ENCODE assay signal across 8 mouse cellular contexts in the genomic region with DNA sequence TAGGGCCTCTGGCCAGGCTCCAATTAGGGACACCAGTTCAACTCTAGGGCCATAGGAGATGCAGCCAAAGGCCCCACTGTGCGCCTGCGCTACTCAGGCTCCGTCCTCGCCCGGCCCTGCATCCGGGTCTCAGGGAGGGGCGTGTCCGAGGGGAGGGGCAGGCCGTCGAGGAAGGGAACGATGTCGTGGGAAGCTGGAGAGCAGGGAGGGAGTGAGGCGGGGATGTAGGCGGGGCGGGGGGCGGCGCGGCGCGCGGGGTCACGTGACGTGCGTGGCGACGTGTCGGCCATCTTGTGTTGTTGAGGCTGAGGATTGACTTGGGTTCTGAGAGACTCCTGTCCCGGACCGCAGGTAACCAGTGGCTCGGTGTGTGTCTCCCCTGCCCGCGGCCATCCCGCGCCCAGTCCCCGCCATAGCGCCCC. TPM values are rescaled to one million over a fixed set of nuclear protein-coding genes. Genes with fewer than 3 reads are reported as not detected.
DNase-seq lines count a peak whose midpoint lies in the region; ATAC-seq lines count a peak whose summit lies in the region.

A gene (plus strand): TSS at position 257 of the 422 bp plus-strand sequence.

- 0 out of 2 replicates have a peak, but pooled peaks cover 5% of the 10 kb centered on the region for H3K36me3 ChIP-seq in heart, embryonic 14.5 days (ENCODE audit: control insufficient read depth, insufficient read depth, low read length)
- H3K36me3 ChIP-seq in liver, embryonic 13.5 days = peaks cover 4% of the 10 kb centered on the region
- no peaks in the 10 kb centered on the region; the same call in 1 of the 2 replicates for H3K36me3 ChIP-seq in stomach, embryonic 16.5 days (ENCODE audit: control insufficient read depth, insufficient read depth, low read length)

- H3K4me3 ChIP-seq in heart, embryonic 14.5 days (ENCODE audit: control insufficient read depth in 1 of 2, insufficient read depth in 1 of 2, low read depth in 1 of 2, low read length in 2 of 2) = peak within 1 kb of the TSS; percentile 100
- H3K4me3 ChIP-seq in liver, embryonic 13.5 days (replicated peaks) = peak within 1 kb of the TSS; percentile 97
- peak within 1 kb of the TSS; percentile 98 for H3K4me3 ChIP-seq in stomach, embryonic 16.5 days (replicated peaks; ENCODE audit: low read length)

- H3K27me3 ChIP-seq in heart, embryonic 14.5 days (ENCODE audit: control insufficient read depth, insufficient read depth, low read length) = no peaks in the 10 kb centered on the region
- no peaks in the 10 kb centered on the region for H3K27me3 ChIP-seq in liver, embryonic 13.5 days
- no peaks in the 10 kb centered on the region for H3K27me3 ChIP-seq in stomach, embryonic 16.5 days (ENCODE audit: control insufficient read depth, insufficient read depth, low read length)

- H3K9ac ChIP-seq in heart, embryonic 14.5 days (ENCODE audit: low read length) = peak within 1 kb of the TSS; percentile 98
- H3K9ac ChIP-seq in liver, embryonic 13.5 days = peak within 1 kb of the TSS; percentile 97
- peak within 1 kb of the TSS; percentile 99 for H3K9ac ChIP-seq in stomach, embryonic 16.5 days (ENCODE audit: low read length)

- peak within 1 kb of the TSS; percentile 86 for H3K4me2 ChIP-seq in heart, embryonic 14.5 days (ENCODE audit: low read length)
- peak within 1 kb of the TSS; percentile 73 for H3K4me2 ChIP-seq in liver, embryonic 13.5 days
- H3K4me2 ChIP-seq in stomach, embryonic 16.5 days (ENCODE audit: low read depth, low read length) = peak within 1 kb of the TSS; percentile 56

- WGBS in heart, embryonic 14.5 days = under 1% methylated on average over 27 of the region's 36 CpGs
- under 1% methylated on average over 35 of the region's 36 CpGs for WGBS in liver, embryonic 13.5 days (ENCODE audit: insufficient replicate concordance)
- WGBS in stomach, embryonic 16.5 days = under 1% methylated on average over 36 of the region's 36 CpGs

- H3K27ac ChIP-seq in heart, embryonic 14.5 days (replicated peaks in 1 of 2; ENCODE audit: control insufficient read depth in 1 of 2, insufficient read depth in 1 of 2, low read depth in 2 of 2, low read length in 2 of 2) = peak within 1 kb of the TSS; percentile 84 to 93
- peak within 1 kb of the TSS; percentile 86 for H3K27ac ChIP-seq in liver, embryonic 13.5 days
- H3K27ac ChIP-seq in stomach, embryonic 16.5 days (ENCODE audit: low read length) = peak within 1 kb of the TSS; percentile 93

- peaks cover 0 to 5% of the 10 kb centered on the region in 2 experiments; a peak in 1 of 4 replicates for H3K4me1 ChIP-seq in heart, embryonic 14.5 days (ENCODE audit: control insufficient read depth in 2 of 2, insufficient read depth in 2 of 2, low read length in 2 of 2)
- peaks cover 31% of the 10 kb centered on the region for H3K4me1 ChIP-seq in liver, embryonic 13.5 days (replicated peaks)
- peaks cover 5% of the 10 kb centered on the region; the same call in 1 of the 2 replicates for H3K4me1 ChIP-seq in stomach, embryonic 16.5 days (ENCODE audit: control insufficient read depth, insufficient read depth, low read length)

- ATAC-seq in CD4-positive, CD25-positive, alpha-beta regulatory T cell, adult 4 months = peak; percentile 95
- peak; percentile 97 for ATAC-seq in heart, embryonic 14.5 days (ENCODE audit: insufficient number of reproducible peaks, insufficient read depth, low FRiP score, low read depth)
- peak; percentile 97 for ATAC-seq in liver, embryonic 13.5 days (ENCODE audit: low read depth)
- ATAC-seq in stomach, embryonic 16.5 days (ENCODE audit: insufficient read depth, low FRiP score) = peak; percentile 99

- no peaks in the 10 kb centered on the region for H3K9me3 ChIP-seq in heart, embryonic 14.5 days (ENCODE audit: control insufficient read depth, low read length)
- no peaks in the 10 kb centered on the region for H3K9me3 ChIP-seq in liver, embryonic 13.5 days (replicated peaks)
- H3K9me3 ChIP-seq in stomach, embryonic 16.5 days (replicated peaks; ENCODE audit: control insufficient read depth, low read length) = no peaks in the 10 kb centered on the region

- DNase-seq in c-Kit-negative CD71-positive TER-119-positive erythroid progenitor cells, embryonic 14.5 days (ENCODE audit: low read depth, low spot score) = peak; percentile 90
- DNase-seq in fibroblast of lung, adult 2 months (ENCODE audit: low read depth) = peak; percentile 93
- DNase-seq in kidney, postnatal 14 days = peak; percentile 97
- peak; percentile 97 for DNase-seq in liver, embryonic 13.5 days
- peak; percentile 100 for DNase-seq in neural tube, embryonic 10.5 days (ENCODE audit: extremely low spot score, low spot score)

RNA-seq across cellular contexts. Expression of the gene that starts here (rescaled TPM):
- polyA plus RNA-seq in CD4-positive, CD25-positive, alpha-beta regulatory T cell, adult 4 months (2017; shearing (Covaris generic)) = 10 to 100 TPM; 62.2 to 62.8 TPM
- polyA plus RNA-seq in heart, embryonic 14.5 days (2014; fragmentation: Nextera tagmentation; extraction: Ambion mirVana) = 29.3 and 30.4 TPM in 2 replicates
- 18.7 and 21.2 TPM in 2 replicates for polyA plus RNA-seq in liver, embryonic 13.5 days (2015; fragmentation: Nextera tagmentation; extraction: Ambion mirVana)
- polyA plus RNA-seq in stomach, embryonic 16.5 days (2015; fragmentation: Nextera tagmentation; extraction: Ambion mirVana) = 43.1 and 47.0 TPM in 2 replicates

Comparison
In these comparisons a context has a peak if more than half of its experiments do, and no peak if none do; other contexts are left out.
1. Peak in every context shown above with its lines: DNase-seq, ATAC-seq, H3K4me3 ChIP-seq and H3K27ac ChIP-seq.